Mouse (Mus musculus) stomach, embryonic 15.5 days (tissue): ENCODE measurements around the gene Hist1h2bb. TPM values are rescaled to one million over a fixed set of nuclear protein-coding genes. Genes with fewer than 3 reads are reported as not detected.
A peak's percentile ranks its signal among the peaks of the same experiment; 100 is the strongest.
"Not testable (repeated sequence)": the region's sequence is repeated elsewhere in the genome, so short reads cannot be mapped to it uniquely, and the experiment has no call there.

ENCODE experiments used
- ATAC-seq: fragments of 200-750 bp; cut with Nextera tagmentation; 2 replicates; pipeline ENCODE4 v1.8.0; 2017; ENCODE audit warnings: low read depth, moderate number of reproducible peaks, moderate TSS enrichment; ENCODE audit not compliant: insufficient read depth, low FRiP score
- H3K27ac ChIP-seq: fragments of 300-500 bp; sonication (generic); 2 replicates; pipeline ENCODE4 v1.5.1; 2015; ENCODE audit warnings: mild to moderate bottlenecking, inconsistent platforms
- H3K27me3 ChIP-seq: fragments of 300-500 bp; sonication (generic); replicated peaks from 2 replicates; pipeline ENCODE4 v1.6.1; 2015; ENCODE audit warnings: inconsistent platforms
- H3K36me3 ChIP-seq: fragments of 300-500 bp; sonication (generic); 2 replicates; pipeline ENCODE4 v1.6.1; 2015; ENCODE audit warnings: inconsistent platforms
- H3K4me1 ChIP-seq: fragments of 300-500 bp; sonication (generic); 2 replicates; pipeline ENCODE4 v1.6.1; 2015; ENCODE audit warnings: inconsistent platforms
- H3K4me2 ChIP-seq: fragments of 300-500 bp; sonication (generic); 2 replicates; pipeline ENCODE4 v1.6.1; 2015; ENCODE audit warnings: mild to moderate bottlenecking, inconsistent platforms
- H3K4me3 ChIP-seq: fragments of 300-500 bp; sonication (generic); replicated peaks from 2 replicates; pipeline ENCODE4 v1.5.1; 2015; ENCODE audit warnings: inconsistent platforms
- H3K9ac ChIP-seq: fragments of 300-500 bp; sonication (generic); 2 replicates; pipeline ENCODE4 v1.6.1; 2015; ENCODE audit warnings: inconsistent platforms
- H3K9me3 ChIP-seq: fragments of 300-500 bp; sonication (generic); 2 replicates; pipeline ENCODE4 v1.6.1; 2016; ENCODE audit warnings: inconsistent platforms
- WGBS: fragments of 180-500 bp; shearing (Covaris S2); methylation state at CpG from one replicate; pipeline ENCODE4 v1.1.7; 2015; 5-methylcytosine and 5-hydroxymethylcytosine counted together
- polyA plus RNA-seq: library from polyadenylated mRNA; unstranded; fragments of >200 nt; fragmentation: Nextera tagmentation; extraction: Ambion mirVana; gene quantifications from 2 replicates; pipeline ENCODE4 v1.2.1, GENCODE M21; 2015

Gene Hist1h2bb
- polyA plus RNA-seq, 1 experiment from 2014 or later: 3.4 TPM

- not testable (repeated sequence) for H3K9me3 ChIP-seq, H3K27me3 ChIP-seq, H3K36me3 ChIP-seq
- peak within 1 kb of the TSS; percentile 92 for H3K27ac ChIP-seq
- H3K9ac ChIP-seq: peak within 1 kb of the TSS; percentile 45; the same call in 1 of the 2 replicates
- H3K4me3 ChIP-seq: peak within 1 kb of the TSS; percentile 55
- peak; percentile 68 for ATAC-seq
- H3K4me1 ChIP-seq: peaks cover 18% of the 10 kb centered on the region
- peak within 1 kb of the TSS; percentile 89 for H3K4me2 ChIP-seq
- WGBS: under 1% methylated on average over 31 of the region's 52 CpGs
Observed at GRCm38 (mm10) chr13:23761871-23762821, 15.6 kb downstream of the Hist1h2bb start, which contains the start of gene Hist1h3a. Gene Hist1h3a, minus strand, starts transcription at chr13:23762386.

GRCm38 (mm10) chr13:23763242-23763585 lies 16.7 kb downstream of the Hist1h2bb start:
- Histone ChIP-seq H3K9ac (peak overlapping the region; percentile 45; the same call in 1 of the 2 replicates), H3K27me3 (no peaks in the 10 kb centered on the region), H3K27ac (peak overlapping the region; percentile 92), H3K4me2 (peak overlapping the region; percentile 89), H3K9me3 (no peaks in the 10 kb centered on the region), H3K4me1 (peaks cover 15% of the 10 kb centered on the region), H3K4me3 (peak overlapping the region; percentile 55), H3K36me3 (no peaks in the 10 kb centered on the region)
- no peak for ATAC-seq
- under 1% methylated on average over 10 of the region's 10 CpGs for WGBS

DNA sequence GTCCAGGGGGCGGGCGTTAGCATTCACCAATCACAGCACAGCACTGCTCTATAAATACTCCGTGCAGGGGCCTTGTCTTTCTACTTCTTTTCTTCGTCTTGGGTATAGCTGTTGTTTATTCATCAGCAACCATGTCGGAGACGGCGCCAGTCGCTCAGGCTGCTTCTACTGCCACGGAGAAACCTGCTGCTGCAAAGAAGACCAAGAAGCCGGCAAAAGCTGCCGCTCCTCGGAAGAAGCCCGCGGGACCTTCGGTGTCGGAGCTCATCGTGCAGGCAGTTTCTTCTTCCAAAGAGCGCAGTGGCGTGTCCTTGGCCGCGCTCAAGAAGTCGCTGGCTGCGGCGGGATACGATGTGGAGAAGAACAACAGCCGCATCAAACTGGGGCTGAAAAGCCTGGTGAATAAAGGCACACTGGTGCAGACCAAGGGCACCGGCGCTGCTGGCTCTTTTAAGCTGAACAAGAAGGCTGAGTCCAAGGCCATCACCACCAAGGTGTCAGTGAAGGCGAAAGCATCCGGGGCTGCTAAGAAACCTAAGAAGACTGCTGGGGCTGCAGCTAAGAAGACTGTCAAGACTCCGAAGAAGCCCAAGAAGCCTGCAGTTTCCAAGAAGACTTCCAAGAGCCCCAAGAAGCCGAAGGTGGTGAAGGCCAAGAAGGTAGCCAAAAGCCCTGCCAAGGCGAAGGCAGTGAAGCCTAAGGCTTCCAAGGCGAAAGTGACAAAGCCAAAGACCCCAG lies 17.2 kb downstream of the Hist1h2bb start, which contains the start of gene Hist1h1a:
Hist1h1a (plus strand) TSS at position 81 of the 738 bp plus-strand sequence.
- Histone ChIP-seq H3K4me3 (peak within 1 kb of the TSS; percentile 55), H3K36me3 (no peaks in the 10 kb centered on the region), H3K9me3 (no peaks in the 10 kb centered on the region), H3K4me1 (peaks cover 15% of the 10 kb centered on the region), H3K9ac (peak within 1 kb of the TSS; percentile 45), H3K4me2 (peak within 1 kb of the TSS; percentile 89), H3K27me3 (no peaks in the 10 kb centered on the region), H3K27ac (peak within 1 kb of the TSS; percentile 92)
- 2% methylated on average over 34 of the region's 34 CpGs for WGBS
- ATAC-seq: peak; percentile 74

GRCm38 (mm10) chr13:23764324-23765171 lies 18.0 kb downstream of the Hist1h2bb start:
- Histone ChIP-seq H3K4me1 (peaks cover 15% of the 10 kb centered on the region), H3K36me3 (no peaks in the 10 kb centered on the region), H3K9me3 (no peaks in the 10 kb centered on the region), H3K9ac (peak overlapping the region; percentile 45), H3K4me3 (peak overlapping the region; percentile 55), H3K27me3 (no peaks in the 10 kb centered on the region), H3K27ac (peak overlapping the region; percentile 92), H3K4me2 (peak overlapping the region; percentile 89)
- no peak for ATAC-seq
- 31% methylated on average over 12 of the region's 12 CpGs for WGBS

DNA sequence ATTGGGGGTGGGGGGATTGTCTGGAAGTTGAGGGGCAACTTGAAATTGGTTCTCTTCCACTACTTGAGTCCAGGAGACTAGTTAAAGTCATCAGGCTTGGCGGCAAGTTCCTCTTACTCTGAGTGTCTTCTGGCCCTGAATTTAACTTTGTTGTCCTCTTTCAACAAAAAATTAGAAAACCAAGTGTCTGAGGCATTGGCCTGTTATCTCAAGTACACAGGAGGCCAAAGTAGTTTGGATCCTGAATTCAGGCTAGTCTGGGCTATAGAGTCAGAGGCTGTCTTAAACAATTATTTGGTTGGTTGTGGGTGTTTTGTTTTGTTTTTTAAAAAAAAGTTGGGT lies 18.6 kb downstream of the Hist1h2bb start:
- no peak overlapping the region for H3K4me2 ChIP-seq
- no peak for ATAC-seq
- no peaks in the 10 kb centered on the region for H3K36me3 ChIP-seq
- no peak overlapping the region for H3K9ac ChIP-seq
- WGBS: 60% methylated on average over 1 of the region's 1 CpGs
- H3K9me3 ChIP-seq: no peaks in the 10 kb centered on the region
- H3K27me3 ChIP-seq: no peaks in the 10 kb centered on the region
- peaks cover 12% of the 10 kb centered on the region for H3K4me1 ChIP-seq
- no peak overlapping the region for H3K27ac ChIP-seq
- no peak overlapping the region for H3K4me3 ChIP-seq

DNA sequence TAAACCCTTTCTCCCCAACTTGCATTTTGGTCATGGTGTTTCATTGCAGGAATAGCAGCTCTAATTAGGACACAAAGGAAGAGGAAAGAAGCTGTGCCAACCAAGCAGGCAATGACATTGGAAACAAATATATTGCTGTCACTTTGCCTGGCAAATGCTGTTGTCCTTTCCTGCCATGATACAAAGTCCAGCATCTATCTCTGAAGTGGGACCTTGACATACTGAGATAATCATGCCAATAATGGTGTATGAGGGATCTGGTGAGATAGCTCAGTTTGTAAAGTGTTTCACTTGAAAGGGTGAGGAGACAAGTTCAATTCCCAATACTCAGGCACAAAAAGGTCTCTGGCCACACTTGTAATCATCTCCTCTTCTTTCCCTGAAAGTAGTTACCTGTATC lies 20.2 kb downstream of the Hist1h2bb start:
- no peak overlapping the region for H3K4me3 ChIP-seq
- ATAC-seq: no peak
- no peaks in the 10 kb centered on the region for H3K9me3 ChIP-seq
- no peak overlapping the region for H3K27ac ChIP-seq
- H3K9ac ChIP-seq: no peak overlapping the region
- H3K27me3 ChIP-seq: no peaks in the 10 kb centered on the region
- peaks cover 9% of the 10 kb centered on the region for H3K4me1 ChIP-seq
- no peak overlapping the region for H3K4me2 ChIP-seq
- H3K36me3 ChIP-seq: no peaks in the 10 kb centered on the region

GRCm38 (mm10) chr13:23768834-23769397 lies 22.4 kb downstream of the Hist1h2bb start:
- Histone ChIP-seq H3K9me3 (no peaks in the 10 kb centered on the region), H3K4me3 (no peak overlapping the region), H3K27me3 (no peaks in the 10 kb centered on the region), H3K4me2 (no peak overlapping the region), H3K27ac (no peak overlapping the region), H3K4me1 (peaks cover 12% of the 10 kb centered on the region), H3K36me3 (no peaks in the 10 kb centered on the region), H3K9ac (no peak overlapping the region)
- 54% methylated on average over 5 of the region's 5 CpGs for WGBS
- no peak for ATAC-seq

DNA sequence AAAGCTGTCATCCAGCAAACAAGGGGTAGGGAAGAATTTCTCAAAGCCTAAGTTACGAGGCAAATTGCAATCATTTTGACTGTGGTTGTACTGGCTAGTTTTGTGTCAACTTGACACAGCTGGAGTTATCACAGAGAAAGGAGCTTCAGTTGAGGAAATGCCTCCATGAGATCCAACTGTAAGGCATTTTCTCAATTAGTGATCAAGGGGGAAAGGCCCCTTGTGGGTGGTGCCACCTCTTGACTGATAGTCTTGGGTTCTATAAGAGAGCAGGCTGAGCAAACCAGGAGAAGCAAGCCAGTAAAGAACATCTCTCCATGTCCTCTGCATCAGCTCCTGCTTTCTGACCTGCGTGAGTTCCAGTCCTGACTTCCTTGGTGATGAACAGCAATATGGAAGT lies 23.1 kb downstream of the Hist1h2bb start, which contains the start of gene Trim38:
Trim38 (plus strand) TSS at position 301 of the 400 bp plus-strand sequence.
- not testable (repeated sequence) for H3K4me3 ChIP-seq, H3K4me2 ChIP-seq, H3K27me3 ChIP-seq, H3K4me1 ChIP-seq, ATAC-seq, H3K9me3 ChIP-seq, H3K9ac ChIP-seq, H3K36me3 ChIP-seq, H3K27ac ChIP-seq
- 78% methylated on average over 2 of the region's 2 CpGs for WGBS

- H3K9me3 ChIP-seq: no peaks in the 10 kb centered on the region
- no peak overlapping the region for H3K27ac ChIP-seq
- H3K4me1 ChIP-seq: 0 out of 2 replicates have a peak, but pooled peaks cover 6% of the 10 kb centered on the region
- H3K9ac ChIP-seq: no peak overlapping the region
- H3K27me3 ChIP-seq: no peaks in the 10 kb centered on the region
- H3K4me3 ChIP-seq: no peak overlapping the region
- WGBS: 19% methylated on average over 21 of the region's 21 CpGs
- ATAC-seq: peak; percentile 92
- peak overlapping the region; percentile 44 for H3K4me2 ChIP-seq
- no peaks in the 10 kb centered on the region for H3K36me3 ChIP-seq
Observed at GRCm38 (mm10) chr13:23772561-23773313, 26.2 kb downstream of the Hist1h2bb start.

GRCm38 (mm10) chr13:23778339-23778738 lies 31.8 kb downstream of the Hist1h2bb start:
- Histone ChIP-seq H3K36me3 (no peaks in the 10 kb centered on the region), H3K9ac (no peak overlapping the region), H3K4me1 (no peaks in the 10 kb centered on the region), H3K27me3 (no peaks in the 10 kb centered on the region), H3K27ac (no peak overlapping the region), H3K9me3 (no peaks in the 10 kb centered on the region), H3K4me2 (no peak overlapping the region), H3K4me3 (no peak overlapping the region)
- WGBS: 89% methylated on average over 7 of the region's 7 CpGs
- no peak for ATAC-seq
